Mouse (Mus musculus): Measurements from ENCODE around the gene Olfr1411. TPM values are rescaled to one million over a fixed set of nuclear protein-coding genes. Genes with fewer than 3 reads are reported as not detected.

The Olfr1411 gene
- total RNA-seq, 1 experiment, result not detected

GRCm38 (mm10) chr1:92643691-92644090, 49.5 kb downstream of the Olfr1411 start:
- in situ Hi-C loops (cut with MboI; ENCODE audit: low sequenced_read_pairs in 2 of 2, unreplicated experiment in 2 of 2), result no loop called here
- Histone ChIP-seq H3K9me3 (ENCODE audit: control insufficient read depth, insufficient read depth, low read depth, low read length) (no peaks in the 10 kb centered on the region), H3K27ac (ENCODE audit: insufficient read depth, low read depth, low read length, poor library complexity, severe bottlenecking) (no peak overlapping the region), H3K36me3 (ENCODE audit: control insufficient read depth, insufficient read depth, low read length, poor library complexity, severe bottlenecking) (no peaks in the 10 kb centered on the region; the same call in 1 of the 2 replicates), H3K4me3 (ENCODE audit: insufficient read depth in 1 of 2, low read depth in 1 of 2, low read length in 2 of 2, poor library complexity in 1 of 2, severe bottlenecking in 1 of 2) (no peak overlapping the region), H3K4me1 (ENCODE audit: control insufficient read depth in 2 of 2, insufficient read depth in 2 of 2, low read length in 2 of 2, poor library complexity in 1 of 2) (peaks cover 3 to 4% of the 10 kb centered on the region in 2 experiments; a peak in 1 of 4 replicates), H3K9ac (ENCODE audit: insufficient read depth, low read depth, low read length, poor library complexity, severe bottlenecking) (no peak overlapping the region)
- no peak for DNase-seq (ENCODE audit: low read depth, low spot score)
- TF ChIP-seq CHD2 (IDR thresholded peaks at IDR 0.05; ENCODE audit: low read depth, low read length), result no peak
- TF ChIP-seq MAFK (IDR thresholded peaks at IDR 0.05; ENCODE audit: insufficient read depth, low read depth, low read length), result no peak
- no peak for TF ChIP-seq ZC3H11A (IDR thresholded peaks at IDR 0.05; ENCODE audit: borderline replicate concordance, low read depth, low read length)
- no peak for TF ChIP-seq HCFC1 (IDR thresholded peaks at IDR 0.05; ENCODE audit: borderline replicate concordance, insufficient read depth, low read length)
- no peak for TF ChIP-seq ZNF384 (IDR thresholded peaks at IDR 0.05; ENCODE audit: low read depth, low read length)

GRCm38 (mm10) chr1:92644916-92645315, 50.7 kb downstream of the Olfr1411 start:
- Histone ChIP-seq H3K36me3 (ENCODE audit: control insufficient read depth, insufficient read depth, low read length, poor library complexity, severe bottlenecking) (no peaks in the 10 kb centered on the region), H3K9me3 (ENCODE audit: control insufficient read depth, insufficient read depth, low read depth, low read length) (no peaks in the 10 kb centered on the region)
- DNase-seq (ENCODE audit: low read depth, low spot score), result no peak

GRCm38 (mm10) chr1:92646111-92646510, 51.9 kb downstream of the Olfr1411 start:
- peaks cover 3 to 4% of the 10 kb centered on the region in 2 experiments; a peak in 1 of 4 replicates for H3K4me1 ChIP-seq (ENCODE audit: control insufficient read depth in 2 of 2, insufficient read depth in 2 of 2, low read length in 2 of 2, poor library complexity in 1 of 2)
- H3K4me3 ChIP-seq (ENCODE audit: insufficient read depth in 1 of 2, low read depth in 1 of 2, low read length in 2 of 2, poor library complexity in 1 of 2, severe bottlenecking in 1 of 2), result no peak overlapping the region
- no peak for TF ChIP-seq HCFC1 (IDR thresholded peaks at IDR 0.05; ENCODE audit: borderline replicate concordance, insufficient read depth, low read length)
- no peak for TF ChIP-seq ZNF384 (IDR thresholded peaks at IDR 0.05; ENCODE audit: low read depth, low read length)
- no peak for TF ChIP-seq ZC3H11A (IDR thresholded peaks at IDR 0.05; ENCODE audit: borderline replicate concordance, low read depth, low read length)
- no peak for TF ChIP-seq CHD2 (IDR thresholded peaks at IDR 0.05; ENCODE audit: low read depth, low read length)
- no peak for TF ChIP-seq MAFK (IDR thresholded peaks at IDR 0.05; ENCODE audit: insufficient read depth, low read depth, low read length)
- H3K9me3 ChIP-seq (ENCODE audit: control insufficient read depth, insufficient read depth, low read depth, low read length), result no peaks in the 10 kb centered on the region
- in situ Hi-C loops (cut with MboI; ENCODE audit: low sequenced_read_pairs in 2 of 2, unreplicated experiment in 2 of 2), result no loop called here
- H3K27ac ChIP-seq (ENCODE audit: insufficient read depth, low read depth, low read length, poor library complexity, severe bottlenecking), result no peak overlapping the region
- no peak overlapping the region for H3K9ac ChIP-seq (ENCODE audit: insufficient read depth, low read depth, low read length, poor library complexity, severe bottlenecking)
- no peaks in the 10 kb centered on the region for H3K36me3 ChIP-seq (ENCODE audit: control insufficient read depth, insufficient read depth, low read length, poor library complexity, severe bottlenecking)
- DNase-seq (ENCODE audit: low read depth, low spot score), result no peak

More at GRCm38 (mm10) chr1:92644916-92645315, 50.7 kb downstream of the Olfr1411 start:
- in situ Hi-C loops (cut with MboI; ENCODE audit: low sequenced_read_pairs in 2 of 2, unreplicated experiment in 2 of 2), result no loop called here
- Histone ChIP-seq H3K9ac (ENCODE audit: insufficient read depth, low read depth, low read length, poor library complexity, severe bottlenecking) (no peak overlapping the region), H3K4me1 (ENCODE audit: control insufficient read depth in 2 of 2, insufficient read depth in 2 of 2, low read length in 2 of 2, poor library complexity in 1 of 2) (peaks cover 3 to 4% of the 10 kb centered on the region in 2 experiments; a peak in 1 of 4 replicates), H3K4me3 (ENCODE audit: insufficient read depth in 1 of 2, low read depth in 1 of 2, low read length in 2 of 2, poor library complexity in 1 of 2, severe bottlenecking in 1 of 2) (no peak overlapping the region), H3K27ac (ENCODE audit: insufficient read depth, low read depth, low read length, poor library complexity, severe bottlenecking) (no peak overlapping the region)
- no peak for TF ChIP-seq HCFC1 (IDR thresholded peaks at IDR 0.05; ENCODE audit: borderline replicate concordance, insufficient read depth, low read length)
- no peak for TF ChIP-seq MAFK (IDR thresholded peaks at IDR 0.05; ENCODE audit: insufficient read depth, low read depth, low read length)
- no peak for TF ChIP-seq CHD2 (IDR thresholded peaks at IDR 0.05; ENCODE audit: low read depth, low read length)
- no peak for TF ChIP-seq ZC3H11A (IDR thresholded peaks at IDR 0.05; ENCODE audit: borderline replicate concordance, low read depth, low read length)
- no peak for TF ChIP-seq ZNF384 (IDR thresholded peaks at IDR 0.05; ENCODE audit: low read depth, low read length)

GRCm38 (mm10) chr1:92646601-92647000, 52.4 kb downstream of the Olfr1411 start:
- no peak for DNase-seq (ENCODE audit: low read depth, low spot score)
- H3K4me3 ChIP-seq (ENCODE audit: insufficient read depth in 1 of 2, low read depth in 1 of 2, low read length in 2 of 2, poor library complexity in 1 of 2, severe bottlenecking in 1 of 2), result no peak overlapping the region
- H3K36me3 ChIP-seq (ENCODE audit: control insufficient read depth, insufficient read depth, low read length, poor library complexity, severe bottlenecking), result no peaks in the 10 kb centered on the region
- in situ Hi-C loops (cut with MboI; ENCODE audit: low sequenced_read_pairs in 2 of 2, unreplicated experiment in 2 of 2), result no loop called here
- no peaks in the 10 kb centered on the region for H3K9me3 ChIP-seq (ENCODE audit: control insufficient read depth, insufficient read depth, low read depth, low read length)
- no peak overlapping the region for H3K9ac ChIP-seq (ENCODE audit: insufficient read depth, low read depth, low read length, poor library complexity, severe bottlenecking)
- peaks cover 3 to 4% of the 10 kb centered on the region in 2 experiments; a peak in 1 of 4 replicates for H3K4me1 ChIP-seq (ENCODE audit: control insufficient read depth in 2 of 2, insufficient read depth in 2 of 2, low read length in 2 of 2, poor library complexity in 1 of 2)
- TF ChIP-seq ZC3H11A (IDR thresholded peaks at IDR 0.05; ENCODE audit: borderline replicate concordance, low read depth, low read length) (no peak), HCFC1 (IDR thresholded peaks at IDR 0.05; ENCODE audit: borderline replicate concordance, insufficient read depth, low read length) (no peak), ZNF384 (IDR thresholded peaks at IDR 0.05; ENCODE audit: low read depth, low read length) (no peak)
- no peak overlapping the region for H3K27ac ChIP-seq (ENCODE audit: insufficient read depth, low read depth, low read length, poor library complexity, severe bottlenecking)

GRCm38 (mm10) chr1:92647026-92647425, 52.8 kb downstream of the Olfr1411 start:
- H3K27ac ChIP-seq (ENCODE audit: insufficient read depth, low read depth, low read length, poor library complexity, severe bottlenecking), result no peak overlapping the region

More at GRCm38 (mm10) chr1:92647026-92647425, 52.8 kb downstream of the Olfr1411 start:
- H3K36me3 ChIP-seq (ENCODE audit: control insufficient read depth, insufficient read depth, low read length, poor library complexity, severe bottlenecking), result no peaks in the 10 kb centered on the region
- in situ Hi-C loops (cut with MboI; ENCODE audit: low sequenced_read_pairs in 2 of 2, unreplicated experiment in 2 of 2), result no loop called here
- no peak overlapping the region for H3K4me3 ChIP-seq (ENCODE audit: insufficient read depth in 1 of 2, low read depth in 1 of 2, low read length in 2 of 2, poor library complexity in 1 of 2, severe bottlenecking in 1 of 2)
- no peak overlapping the region for H3K9ac ChIP-seq (ENCODE audit: insufficient read depth, low read depth, low read length, poor library complexity, severe bottlenecking)
- no peak for DNase-seq (ENCODE audit: low read depth, low spot score)
- H3K9me3 ChIP-seq (ENCODE audit: control insufficient read depth, insufficient read depth, low read depth, low read length), result no peaks in the 10 kb centered on the region
- TF ChIP-seq ZC3H11A (IDR thresholded peaks at IDR 0.05; ENCODE audit: borderline replicate concordance, low read depth, low read length) (no peak), MAFK (IDR thresholded peaks at IDR 0.05; ENCODE audit: insufficient read depth, low read depth, low read length) (no peak), ZNF384 (IDR thresholded peaks at IDR 0.05; ENCODE audit: low read depth, low read length) (no peak), CHD2 (IDR thresholded peaks at IDR 0.05; ENCODE audit: low read depth, low read length) (no peak), HCFC1 (IDR thresholded peaks at IDR 0.05; ENCODE audit: borderline replicate concordance, insufficient read depth, low read length) (no peak)
- H3K4me1 ChIP-seq (ENCODE audit: control insufficient read depth in 2 of 2, insufficient read depth in 2 of 2, low read length in 2 of 2, poor library complexity in 1 of 2), result peaks cover 3 to 4% of the 10 kb centered on the region in 2 experiments; a peak in 1 of 4 replicates

All from ES-E14 (cell line).